Mouse (Mus musculus) embryo, embryonic 9.5 days (tissue): ENCODE results near the gene Rnf19b.

Source experiments
- DNase-seq: peaks from one replicate; pipeline ENCODE4 v3.0.0-alpha.2; 2017; ENCODE audit errors: extremely low spot score

Gene Rnf19b

DNA sequence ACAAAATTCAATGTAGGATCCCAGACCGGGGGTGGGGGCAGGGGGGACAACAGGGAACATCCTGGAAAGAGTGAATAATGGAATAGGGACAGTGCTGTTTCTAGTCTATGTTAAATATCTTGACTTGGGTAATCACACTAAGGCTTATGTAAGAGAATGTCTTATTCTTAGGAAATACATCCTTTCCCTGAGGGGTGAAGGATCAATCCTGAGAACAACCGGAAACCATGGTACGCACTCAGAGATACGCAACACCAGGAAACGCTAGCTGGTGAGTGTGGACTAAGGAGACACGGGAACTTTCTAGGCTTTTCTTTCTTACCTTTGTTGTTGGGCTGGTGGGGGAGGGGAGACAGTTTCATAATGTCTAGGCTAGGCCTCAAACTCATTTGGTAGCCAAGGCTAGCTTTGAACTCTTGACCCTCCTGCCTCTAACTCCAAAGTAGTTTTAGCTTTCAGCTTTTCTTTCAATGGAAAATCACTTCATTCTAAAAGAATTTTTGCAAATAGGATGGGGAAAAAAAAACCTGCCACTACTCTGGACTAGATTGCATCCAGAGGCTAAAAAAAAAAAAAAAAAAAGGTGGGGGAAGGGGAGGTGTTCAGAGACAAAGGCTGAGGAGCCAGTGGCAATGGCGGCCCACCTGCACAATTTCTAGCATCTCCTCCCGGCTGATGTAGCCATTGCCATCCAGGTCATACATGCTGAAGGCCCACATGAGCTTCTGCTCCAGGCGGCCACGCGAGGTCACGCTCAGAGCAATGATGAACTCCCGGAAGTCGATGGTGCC is 59.8 kb downstream of the Rnf19b start:
- DNase-seq, result no peak

DNA sequence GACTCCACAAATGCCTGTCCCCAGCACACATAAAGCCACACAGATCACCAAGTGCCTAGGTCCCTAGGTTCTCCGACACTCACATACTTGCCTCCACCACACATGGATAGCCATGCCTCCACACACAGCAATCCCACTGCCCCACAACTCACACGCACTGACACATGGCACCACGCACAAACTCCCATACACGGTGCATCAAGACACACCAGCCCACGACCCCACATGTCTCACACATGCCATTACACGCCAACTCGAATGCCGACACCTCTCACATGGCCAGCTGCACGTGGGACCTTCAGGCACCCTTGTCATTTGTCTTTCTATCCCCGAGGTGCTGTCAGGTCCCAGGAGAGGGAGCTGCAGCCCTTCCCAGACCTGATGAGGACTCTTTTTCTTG is 61.6 kb downstream of the Rnf19b start:
- DNase-seq, result no peak

DNA sequence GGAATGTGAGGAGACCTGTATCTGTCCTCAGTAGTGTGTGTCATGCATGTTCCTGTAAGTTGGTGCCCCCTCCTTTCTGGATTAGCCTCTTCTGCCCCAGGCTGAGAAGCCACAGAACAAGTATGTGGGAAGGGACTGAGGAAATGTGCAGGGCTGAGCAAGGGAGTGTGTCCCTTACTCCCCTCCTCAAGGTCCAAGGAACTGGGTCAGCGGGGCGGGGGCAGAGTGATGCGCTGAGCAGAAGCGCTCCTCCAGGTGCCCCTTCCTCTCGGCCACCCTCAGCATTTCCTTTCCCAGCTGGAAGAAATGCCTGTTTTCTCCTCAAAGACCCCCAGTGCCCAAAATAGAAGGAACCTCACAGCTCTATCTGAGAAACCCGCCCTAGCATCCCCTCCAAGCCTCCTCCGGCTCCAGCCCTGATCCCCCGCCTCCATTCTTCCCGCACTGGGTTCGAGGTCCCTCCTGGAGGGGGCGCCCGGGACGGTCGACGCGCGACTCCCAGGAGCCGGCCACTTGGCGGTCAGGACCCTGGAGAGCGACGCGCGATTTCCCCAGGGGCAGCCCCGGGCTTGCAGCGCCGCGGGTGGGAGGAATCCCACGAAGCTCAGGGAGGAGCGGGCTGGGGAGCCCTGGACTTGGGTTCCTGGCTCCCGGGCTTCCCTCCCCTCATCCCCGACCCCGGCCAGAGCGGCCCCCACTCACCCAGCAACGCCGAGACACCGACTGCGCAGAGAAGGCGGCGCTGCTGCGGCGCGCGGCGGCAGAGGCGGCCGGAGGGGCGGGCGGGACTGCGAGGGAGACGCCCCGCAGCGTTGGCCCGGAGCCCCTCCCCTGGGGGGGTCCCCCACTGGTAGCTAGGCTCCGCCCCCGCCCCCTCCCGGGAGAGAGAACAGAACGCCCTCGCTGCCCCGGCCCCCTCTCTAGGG is 62.7 kb downstream of the Rnf19b start:
- DNase-seq, result peak; percentile 78

DNA sequence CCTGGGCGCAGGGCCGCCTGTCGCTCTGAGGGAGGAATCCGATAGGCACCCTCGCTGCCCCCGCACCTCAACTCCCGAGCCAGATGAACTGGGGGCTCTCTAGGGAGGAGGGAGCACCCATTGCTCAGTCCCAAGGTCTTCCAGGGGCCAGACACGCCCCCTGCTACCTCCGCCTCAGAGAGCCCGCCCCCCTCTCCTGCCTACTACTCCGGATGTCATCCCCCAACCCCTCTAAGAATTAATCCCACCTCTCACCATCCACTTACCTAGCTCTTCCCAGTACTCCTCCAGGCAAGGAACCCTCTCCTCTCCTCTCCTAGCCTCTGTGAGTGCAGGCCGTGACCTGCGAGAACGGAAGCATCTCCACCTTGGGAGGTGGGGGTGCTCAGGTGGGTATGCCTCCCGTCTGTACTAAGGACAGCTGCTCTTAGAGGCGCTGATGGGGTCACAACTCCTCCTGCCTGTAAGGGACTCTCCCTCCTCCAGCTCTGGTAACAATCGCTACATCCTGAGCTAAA is 63.6 kb downstream of the Rnf19b start, which contains the start of gene Hpca:
Gene Hpca, minus strand, starts transcription at position 468 of the 518 bp plus-strand sequence.
- no peak for DNase-seq

DNA sequence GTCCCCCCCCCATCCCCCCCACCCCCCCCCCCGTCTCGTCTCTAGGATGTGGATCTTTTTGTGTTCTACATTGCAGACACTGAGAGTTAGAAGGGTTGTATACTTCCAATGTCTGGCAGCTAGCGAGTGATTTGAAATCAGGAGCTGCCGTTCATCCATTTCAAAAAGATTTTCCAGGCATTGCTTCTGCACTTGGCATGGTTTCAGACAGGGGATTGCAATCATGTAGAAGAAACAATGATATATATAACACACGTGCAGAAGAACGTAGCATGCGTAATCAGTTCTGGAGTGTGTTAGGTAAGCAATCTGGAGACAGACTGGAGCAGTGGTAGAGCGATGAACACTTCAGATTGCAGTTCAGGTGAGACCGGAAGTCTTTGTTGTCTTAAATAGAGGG is 64.0 kb downstream of the Rnf19b start:
- DNase-seq, result no peak

DNA sequence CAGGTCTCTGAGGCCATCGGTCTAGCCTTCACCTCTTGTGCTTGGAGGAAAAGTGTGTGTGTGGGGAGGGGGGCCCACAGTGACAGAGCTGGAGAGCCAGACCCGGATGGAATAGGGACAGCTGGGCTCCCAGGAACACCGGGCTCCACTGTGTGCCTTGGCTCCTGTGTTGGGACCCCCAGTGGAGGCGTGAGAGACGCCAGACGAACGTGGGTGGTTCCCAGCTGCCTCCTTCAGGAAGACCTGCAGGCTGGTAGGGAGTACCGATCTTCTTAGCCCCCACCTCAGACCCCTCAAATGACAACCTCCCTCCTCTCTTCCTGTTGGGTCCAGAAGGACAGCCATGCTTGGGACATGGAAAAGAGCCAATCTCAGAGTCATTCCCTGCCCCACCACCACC is 64.6 kb downstream of the Rnf19b start:
- no peak for DNase-seq

DNA sequence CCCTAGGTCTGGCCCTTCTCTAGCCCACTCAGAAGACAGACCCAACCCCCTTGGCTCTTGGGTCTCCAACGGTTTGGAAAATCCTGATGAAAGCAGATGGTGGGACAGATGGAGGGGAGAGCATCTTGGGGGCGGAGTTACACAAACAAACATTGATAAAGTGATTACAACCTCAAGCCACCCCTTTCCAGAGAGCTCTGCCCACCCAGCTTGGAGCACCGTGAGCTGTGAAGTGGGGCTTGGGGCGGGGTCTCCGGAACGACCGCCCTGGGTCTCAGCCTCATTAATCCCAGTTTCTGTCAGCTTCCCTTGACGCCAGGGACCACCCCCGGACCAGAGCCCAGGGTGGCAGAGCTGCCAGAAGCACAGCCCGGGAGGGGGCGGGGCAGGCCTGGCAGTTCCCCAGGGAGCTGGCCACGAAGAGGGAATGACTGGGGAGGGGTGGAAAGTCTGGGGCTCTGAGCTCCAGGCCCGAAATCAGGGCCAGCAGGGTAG is 66.6 kb downstream of the Rnf19b start:
- DNase-seq, result peak; percentile 29

DNA sequence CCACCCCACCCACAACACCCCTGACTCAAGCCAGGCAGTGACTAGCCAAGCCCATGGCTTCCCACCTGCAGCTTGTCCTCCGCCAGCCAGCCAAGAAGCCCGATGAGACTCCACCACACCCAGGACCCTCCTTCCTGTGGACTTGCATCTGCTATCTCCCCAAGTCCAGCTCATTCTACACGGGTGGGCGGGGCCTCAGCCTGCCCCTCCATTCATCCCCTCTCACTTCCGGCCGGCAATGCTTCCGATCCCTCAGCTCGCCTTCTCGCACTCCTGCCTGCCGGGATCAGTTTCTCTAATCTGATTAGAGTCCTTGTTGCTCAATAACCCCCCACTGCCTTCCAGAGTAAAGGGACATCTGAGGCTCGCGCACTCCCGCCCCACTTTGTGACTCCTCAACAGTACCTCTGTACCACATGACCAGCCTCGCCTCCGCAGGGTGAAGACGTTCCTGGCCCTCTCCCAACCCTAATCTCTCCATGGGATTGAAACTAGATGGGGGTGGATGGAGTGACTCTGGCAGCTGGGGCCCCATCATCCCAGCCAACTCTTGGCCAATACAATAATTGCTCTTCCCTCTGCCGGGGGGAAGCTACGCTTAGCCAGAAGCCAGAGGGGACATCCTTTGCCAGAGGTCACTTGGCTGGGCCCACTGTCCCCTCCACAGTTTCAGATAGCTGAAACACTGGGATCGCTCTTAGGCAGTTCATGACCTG is 67.8 kb downstream of the Rnf19b start:
- DNase-seq, result peak; percentile 30

DNA sequence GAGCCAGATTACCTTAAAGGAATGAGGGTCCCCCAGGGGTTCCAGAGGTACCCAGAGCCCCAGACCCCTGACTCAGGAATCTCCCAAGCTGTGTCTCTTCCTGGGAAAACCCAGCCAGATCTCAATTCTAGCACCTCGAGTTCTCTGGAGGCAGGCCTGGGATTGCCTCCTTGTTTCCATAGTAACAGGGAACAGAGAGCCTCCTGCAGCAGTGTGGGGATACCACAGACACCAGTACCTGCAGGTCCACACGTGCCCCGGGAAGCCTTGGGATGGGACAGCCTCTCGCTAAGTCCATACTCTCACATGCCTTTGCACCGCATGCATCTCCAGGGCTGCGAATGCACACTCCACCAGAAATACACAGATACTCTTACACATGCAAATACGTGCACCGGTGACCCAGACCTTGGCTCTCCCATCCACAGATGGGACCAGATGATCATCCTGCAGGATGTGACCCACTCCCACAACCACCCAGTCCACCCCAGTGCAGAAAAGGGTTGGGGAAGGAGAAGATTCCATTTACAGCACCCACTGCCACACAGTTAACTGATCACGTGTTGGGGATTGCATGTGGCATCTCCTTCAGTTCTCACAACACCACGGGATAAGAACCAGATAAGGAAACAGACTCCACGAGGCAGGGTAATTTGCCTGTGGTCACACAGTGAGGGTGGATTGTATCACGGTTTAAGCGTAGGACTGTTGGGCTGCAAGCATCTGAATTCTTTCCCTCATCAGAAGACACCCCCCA is 70.7 kb downstream of the Rnf19b start:
- no peak for DNase-seq

DNA sequence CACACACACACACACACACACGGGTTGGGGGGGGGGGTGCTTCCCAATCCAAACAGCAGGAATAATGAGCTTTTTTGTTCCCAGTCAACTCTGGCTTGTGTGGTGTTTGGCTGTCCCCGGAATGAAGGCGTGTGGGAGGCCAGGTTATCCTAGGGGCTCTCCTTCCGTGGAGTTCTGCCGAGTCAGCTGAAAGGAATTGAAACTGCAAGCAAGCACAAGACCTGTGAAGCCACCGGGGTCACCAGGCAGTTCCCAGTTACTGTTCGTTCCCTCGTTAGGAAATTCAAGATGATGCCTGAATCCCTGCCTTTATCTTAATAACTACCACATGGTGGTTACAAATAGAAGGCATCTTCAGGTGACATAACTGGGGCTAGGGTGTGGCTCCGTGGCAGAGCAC is 71.3 kb downstream of the Rnf19b start:
- DNase-seq, result no peak

DNA sequence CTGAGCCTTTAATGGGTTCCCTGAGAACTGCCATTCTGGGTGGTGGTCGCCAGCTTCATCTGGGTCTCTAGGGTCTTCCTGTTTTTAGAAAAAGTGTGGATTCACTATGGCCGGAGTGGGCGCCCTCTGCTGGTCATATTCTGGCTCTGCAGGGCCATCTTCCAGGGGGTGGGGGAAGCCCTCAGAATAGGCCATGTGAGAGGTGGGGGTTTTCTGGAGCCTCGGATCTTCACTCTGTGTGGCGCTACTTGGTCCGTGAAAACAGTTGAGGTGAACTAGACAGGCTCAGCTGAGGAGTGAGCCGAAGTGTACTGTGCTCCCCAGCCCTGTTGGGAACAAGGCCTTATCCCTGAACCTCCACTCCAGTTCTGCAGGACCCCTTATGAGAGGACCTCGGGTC is 72.1 kb downstream of the Rnf19b start:
- peak; percentile 80 for DNase-seq

DNA sequence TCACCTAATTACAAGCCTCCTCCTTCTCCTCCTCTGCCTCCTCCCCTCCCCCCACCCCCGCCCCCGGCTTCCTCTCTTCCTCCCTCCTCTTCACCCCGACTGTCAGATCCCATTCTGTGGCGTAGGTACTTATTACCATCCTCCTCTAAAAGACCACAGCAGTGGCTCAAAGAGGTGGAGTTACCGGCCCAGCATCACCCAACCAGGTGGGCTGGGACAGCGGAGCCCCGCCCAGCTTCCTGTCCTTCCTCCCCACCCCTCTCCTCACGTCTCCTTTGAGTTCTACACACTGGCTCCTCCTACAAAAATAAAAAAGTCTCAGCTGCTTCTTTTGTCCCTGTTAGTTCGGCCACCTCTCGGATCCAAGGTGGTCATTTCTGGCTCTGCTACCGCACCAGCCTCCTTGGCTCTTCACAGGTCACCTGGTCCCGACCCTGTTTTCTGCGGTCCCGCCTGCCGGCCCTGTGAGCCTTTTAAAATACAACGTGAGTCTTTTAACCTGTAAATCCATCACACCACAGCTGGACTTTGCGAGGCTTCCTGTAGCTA is 72.8 kb downstream of the Rnf19b start:
- DNase-seq, result peak; percentile 54

DNA sequence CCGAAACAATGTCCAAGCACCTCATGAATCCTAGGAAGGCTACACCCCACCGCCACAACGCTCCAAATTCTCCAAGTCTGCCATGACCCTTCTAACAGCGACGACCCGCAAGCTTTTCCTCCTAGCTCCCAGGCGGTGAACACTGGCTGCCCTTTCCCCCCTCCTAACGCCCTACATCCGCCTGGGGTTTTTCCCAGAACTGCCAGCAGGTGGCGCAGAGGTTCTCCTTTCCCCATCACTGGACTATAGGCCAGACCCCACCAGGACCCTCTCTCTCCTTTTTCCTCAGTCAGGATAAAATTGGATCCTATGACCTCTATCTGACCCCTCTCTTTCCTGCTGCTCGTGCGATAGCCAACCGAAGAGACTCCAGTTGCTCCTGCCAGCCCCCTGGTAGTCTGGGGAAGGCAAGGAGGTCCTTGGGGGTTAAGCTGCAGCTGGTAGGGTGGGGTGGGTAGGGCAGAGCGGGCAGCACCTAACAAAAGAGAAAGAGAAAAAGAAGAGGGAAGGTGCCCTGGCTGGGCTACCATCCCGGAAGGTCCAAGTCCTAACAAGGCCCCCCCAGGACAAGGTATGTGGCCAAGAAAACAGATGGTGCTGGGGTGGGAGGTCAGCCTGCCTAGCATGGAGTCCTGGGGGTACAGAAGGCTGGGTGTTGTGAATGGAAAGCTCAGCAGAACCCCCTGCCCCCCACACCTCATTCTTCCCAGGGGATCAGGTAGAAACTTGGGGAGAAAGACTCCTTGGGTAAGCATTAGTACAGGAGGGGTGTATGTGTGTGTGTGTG is 76.9 kb downstream of the Rnf19b start:
- peak; percentile 94 for DNase-seq
